Mouse (Mus musculus): ENCODE data around the gene Ap1s2. TPM values are rescaled to one million over a fixed set of nuclear protein-coding genes. Genes with fewer than 3 reads are reported as not detected.

Gene Ap1s2
- total RNA-seq, 2 experiments from 2014 or later = 20.8 to 29.0 TPM

DNA sequence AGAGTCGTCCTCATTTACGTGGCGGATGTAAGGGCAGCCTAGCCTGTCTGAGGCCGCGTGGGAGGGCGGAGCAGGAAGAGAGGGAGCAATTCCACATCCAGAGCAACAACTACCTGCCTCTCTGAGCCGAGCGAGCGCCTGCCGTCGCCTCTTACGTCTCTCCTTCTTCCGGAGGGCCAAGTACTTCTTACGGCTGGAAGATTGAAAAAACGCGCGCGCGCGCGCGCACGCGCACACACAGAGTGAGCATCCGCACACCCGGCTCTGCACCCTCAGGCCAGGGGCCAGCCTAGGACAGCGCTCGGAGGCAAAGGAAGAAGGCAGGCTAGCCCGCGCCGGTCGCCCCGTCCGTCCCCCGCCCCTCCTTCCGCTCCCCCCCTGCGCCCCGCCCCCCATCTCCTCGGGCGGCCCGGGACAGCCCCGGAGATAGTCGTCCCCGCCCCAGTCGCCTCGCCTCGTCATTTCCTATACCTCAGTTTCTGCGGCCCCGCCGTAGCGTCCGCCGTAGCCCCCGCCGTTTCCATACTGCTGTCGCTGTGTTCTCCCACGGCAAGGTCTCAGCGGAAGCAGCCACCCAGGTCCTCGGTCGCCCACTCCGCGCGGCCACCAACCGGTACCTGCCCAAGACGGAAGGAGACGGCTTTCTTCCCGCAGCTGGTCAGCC lies 49.1 kb downstream of the Ap1s2 start:
- DNase-seq (ENCODE audit: low spot score in 2 of 2) = peak; percentile 48 to 71

DNA sequence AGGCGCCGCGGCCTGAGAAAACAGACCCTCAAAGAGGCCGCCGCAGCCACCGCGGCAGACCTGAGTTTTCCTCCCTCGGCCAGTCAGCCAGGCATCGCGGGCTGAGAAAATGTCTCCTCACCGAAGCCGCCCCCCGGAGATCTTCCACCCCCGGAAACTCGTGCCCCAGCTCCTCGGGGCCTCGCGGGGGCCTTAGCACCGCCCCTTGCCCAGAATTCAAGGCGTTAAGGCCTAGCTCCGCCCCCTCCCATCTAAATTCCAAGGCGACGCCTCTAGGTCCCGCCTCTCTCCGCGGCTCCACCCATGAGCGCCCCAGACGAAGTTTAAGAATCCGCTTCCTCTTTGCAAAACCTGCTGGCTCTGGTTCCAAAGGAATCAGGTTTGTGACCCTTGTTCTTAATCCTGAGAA lies 49.7 kb downstream of the Ap1s2 start, which contains the start of gene Zrsr2:
Zrsr2 (minus strand) TSS at position 195 of the 409 bp plus-strand sequence.
- DNase-seq (ENCODE audit: low spot score in 2 of 2) = peak; percentile 52 to 86

DNA sequence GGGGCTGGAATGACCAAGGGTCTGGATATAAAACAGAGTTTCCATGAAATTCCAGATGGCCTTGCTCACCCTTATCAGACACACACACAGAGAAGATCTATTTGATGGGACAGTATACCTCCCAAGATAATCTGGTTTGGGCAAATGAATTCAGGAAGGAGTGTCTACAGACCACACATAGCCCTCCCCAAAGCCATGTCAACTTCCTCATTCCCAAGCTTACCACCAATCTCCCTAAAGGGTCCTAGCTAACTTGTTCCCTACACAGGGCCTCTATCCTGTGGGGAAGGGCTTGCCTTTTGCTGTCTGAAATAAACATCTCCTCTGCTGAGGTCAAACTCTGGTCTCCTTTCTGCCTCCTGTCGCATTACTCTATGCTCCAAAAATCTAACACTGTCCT lies 72.3 kb downstream of the Ap1s2 start:
- DNase-seq (ENCODE audit: low spot score in 2 of 2) = no peak

GRCm38 (mm10) chrX:163981500-163981899 lies 72.7 kb downstream of the Ap1s2 start:
- DNase-seq (ENCODE audit: low spot score in 2 of 2) = no peak

DNA sequence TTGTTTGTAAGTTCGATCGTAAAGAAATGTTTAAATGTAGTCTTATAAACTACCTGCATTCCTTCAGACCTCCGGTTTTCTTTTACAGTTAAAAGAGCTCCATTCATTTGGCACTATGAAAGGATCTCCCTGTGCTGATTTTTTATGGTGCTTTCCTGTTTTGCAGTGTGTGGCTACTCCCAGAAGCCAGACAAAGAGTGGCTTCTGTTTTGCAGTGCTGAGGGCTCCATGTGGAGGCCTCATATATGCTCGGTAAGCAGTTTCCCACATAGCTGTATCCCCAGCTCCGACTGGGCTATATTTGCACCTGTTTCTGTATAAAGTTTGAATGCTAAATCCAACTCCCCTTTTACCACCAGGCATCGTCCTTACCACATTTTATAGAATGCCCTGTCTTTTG lies 73.3 kb downstream of the Ap1s2 start:
- no peak for DNase-seq (ENCODE audit: low spot score in 2 of 2)

Other genes starting within 250 kb of the Ap1s2 start
- gene Rnf138rt1, start 147.7 kb upstream of the Ap1s2 start, total RNA-seq (2021) = under 1 TPM in 1 of 2 experiments, not detected in 1; 0.22 TPM
- 10 to 100 TPM; 15.4 to 27.5 TPM for gene Zrsr2, start 49.6 kb downstream of the Ap1s2 start, total RNA-seq (2021)
- 1 to 10 TPM; 1.9 to 2.0 TPM for gene Car5b, start 119.0 kb downstream of the Ap1s2 start, total RNA-seq (2021)
- 1 to 10 TPM; 7.2 to 9.2 TPM for gene Siah1b, start 167.5 kb downstream of the Ap1s2 start, total RNA-seq (2021)
- not detected for gene Cltrn, start 179.8 kb downstream of the Ap1s2 start, total RNA-seq (2021)
- gene Ace2, start 230.3 kb downstream of the Ap1s2 start, total RNA-seq (2021) = under 1 TPM; 0.54 TPM